Mouse (Mus musculus) kidney, postnatal 10 days (tissue): ENCODE measurements around the gene Dnaaf5.

Source experiments
- DNase-seq: peaks from one replicate; pipeline ENCODE4 v3.0.0; 2021; ENCODE audit warnings: mixed read lengths

Dnaaf5 gene

GRCm38 (mm10) chr5:139234423-139234822, 84.4 kb downstream of the Dnaaf5 start:
- no peak for DNase-seq
